Mouse (Mus musculus) midbrain, embryonic 12.5 days (tissue): ENCODE results near the gene Slc9a1. TPM values are rescaled to one million over a fixed set of nuclear protein-coding genes. Genes with fewer than 3 reads are reported as not detected.

Experiments used
- ATAC-seq: fragments of 200-750 bp; cut with Nextera tagmentation; 2 replicates; pipeline ENCODE4 v1.8.0; 2017; ENCODE audit warnings: low read depth, moderate TSS enrichment, moderate library complexity; ENCODE audit not compliant: low FRiP score
- H3K27ac ChIP-seq: fragments of 300-500 bp; sonication (generic); replicated peaks from 2 replicates; pipeline ENCODE4 v1.5.1; 2016; ENCODE audit warnings: mild to moderate bottlenecking
- H3K27me3 ChIP-seq: fragments of 300-500 bp; sonication (generic); 2 replicates; pipeline ENCODE4 v1.6.1; 2016; ENCODE audit warnings: mild to moderate bottlenecking
- H3K36me3 ChIP-seq: fragments of 300-500 bp; sonication (generic); 2 replicates; pipeline ENCODE4 v1.6.1; 2016
- H3K4me1 ChIP-seq: fragments of 300-500 bp; sonication (generic); 2 replicates; pipeline ENCODE4 v1.6.1; 2016
- H3K4me2 ChIP-seq: fragments of 300-500 bp; sonication (generic); replicated peaks from 2 replicates; pipeline ENCODE4 v1.6.1; 2016; ENCODE audit warnings: mild to moderate bottlenecking, moderate library complexity
- H3K4me3 ChIP-seq: fragments of 300-500 bp; sonication (generic); 2 replicates; pipeline ENCODE4 v1.5.1; 2016; ENCODE audit warnings: mild to moderate bottlenecking
- H3K9ac ChIP-seq: fragments of 300-500 bp; sonication (generic); replicated peaks from 2 replicates; pipeline ENCODE4 v1.6.1; 2016; ENCODE audit warnings: mild to moderate bottlenecking, moderate library complexity
- H3K9me3 ChIP-seq: fragments of 300-500 bp; sonication (generic); 2 replicates; pipeline ENCODE4 v1.6.1; 2016; ENCODE audit warnings: mild to moderate bottlenecking
- WGBS: fragments of 180-500 bp; shearing (Covaris S2); methylation state at CpG from one replicate; pipeline ENCODE4 v1.1.7; 2016; 5-methylcytosine and 5-hydroxymethylcytosine counted together
- polyA plus RNA-seq: library from polyadenylated mRNA; unstranded; fragments of >200 nt; fragmentation: Nextera tagmentation; extraction: Ambion mirVana; gene quantifications from 2 replicates; pipeline ENCODE4 v1.2.1, GENCODE M21; 2016

Gene Slc9a1
- polyA plus RNA-seq, 1 experiment from 2014 or later: 9.0 TPM

- H3K27ac ChIP-seq: no peak overlapping the region
- H3K4me2 ChIP-seq: no peak overlapping the region
- H3K36me3 ChIP-seq: no peaks in the 10 kb centered on the region
- ATAC-seq: no peak
- H3K4me3 ChIP-seq: no peak overlapping the region
- no peaks in the 10 kb centered on the region for H3K9me3 ChIP-seq
- no peaks in the 10 kb centered on the region for H3K4me1 ChIP-seq
- 71% methylated on average over 4 of the region's 4 CpGs for WGBS
- peaks cover 9% of the 10 kb centered on the region for H3K27me3 ChIP-seq
- H3K9ac ChIP-seq: no peak overlapping the region
These were observed 21.9 kb upstream of the Slc9a1 start for GRCm38 (mm10) chr4:133347624-133348023.

- WGBS: 86% methylated on average over 5 of the region's 5 CpGs
- ATAC-seq: no peak
These were observed 21.3 kb upstream of the Slc9a1 start for GRCm38 (mm10) chr4:133348051-133348775.

GRCm38 (mm10) chr4:133352797-133353196 lies 16.7 kb upstream of the Slc9a1 start:
- no peaks in the 10 kb centered on the region for H3K27me3 ChIP-seq
- no peaks in the 10 kb centered on the region for H3K9me3 ChIP-seq
- H3K4me1 ChIP-seq: no peaks in the 10 kb centered on the region
- no peak overlapping the region for H3K9ac ChIP-seq
- no peak overlapping the region for H3K27ac ChIP-seq
- H3K4me2 ChIP-seq: no peak overlapping the region
- 71% methylated on average over 10 of the region's 10 CpGs for WGBS
- H3K4me3 ChIP-seq: no peak overlapping the region
- no peak for ATAC-seq
- no peaks in the 10 kb centered on the region for H3K36me3 ChIP-seq

More at GRCm38 (mm10) chr4:133348051-133348775, 21.3 kb upstream of the Slc9a1 start:
- Histone ChIP-seq H3K4me2 (no peak overlapping the region), H3K9ac (no peak overlapping the region), H3K36me3 (no peaks in the 10 kb centered on the region), H3K4me3 (no peak overlapping the region), H3K27me3 (peaks cover 4% of the 10 kb centered on the region; the same call in 1 of the 2 replicates), H3K9me3 (no peaks in the 10 kb centered on the region), H3K27ac (no peak overlapping the region), H3K4me1 (no peaks in the 10 kb centered on the region)

- Histone ChIP-seq H3K9ac (no peak within 1 kb of the TSS), H3K36me3 (no peaks in the 10 kb centered on the region)
- 90% methylated on average over 23 of the region's 23 CpGs for WGBS
These were observed 15.8 kb upstream of the Slc9a1 start, which contains the start of gene Wdtc1 for GRCm38 (mm10) chr4:133353367-133354365. Gene Wdtc1 (minus strand): TSS chr4:133353481.

GRCm38 (mm10) chr4:133354641-133355040 lies 14.9 kb upstream of the Slc9a1 start:
- Histone ChIP-seq H3K9me3 (no peaks in the 10 kb centered on the region), H3K9ac (no peak overlapping the region), H3K27me3 (no peaks in the 10 kb centered on the region), H3K4me3 (no peak overlapping the region), H3K27ac (no peak overlapping the region), H3K4me1 (no peaks in the 10 kb centered on the region), H3K36me3 (no peaks in the 10 kb centered on the region), H3K4me2 (no peak overlapping the region)
- ATAC-seq: no peak
- 94% methylated on average over 6 of the region's 6 CpGs for WGBS

More at GRCm38 (mm10) chr4:133353367-133354365, 15.8 kb upstream of the Slc9a1 start, which contains the start of gene Wdtc1:
- ATAC-seq: no peak
- Histone ChIP-seq H3K9me3 (no peaks in the 10 kb centered on the region), H3K4me2 (no peak within 1 kb of the TSS), H3K4me1 (no peaks in the 10 kb centered on the region), H3K4me3 (no peak within 1 kb of the TSS), H3K27ac (no peak within 1 kb of the TSS), H3K27me3 (no peaks in the 10 kb centered on the region)

- peak overlapping the region; percentile 81; the same call in 1 of the 2 replicates for H3K27ac ChIP-seq
- H3K9me3 ChIP-seq: no peaks in the 10 kb centered on the region
- no peaks in the 10 kb centered on the region for H3K36me3 ChIP-seq
- ATAC-seq: no peak
- no peaks in the 10 kb centered on the region for H3K27me3 ChIP-seq
- peak overlapping the region; percentile 86 for H3K4me2 ChIP-seq
- peak overlapping the region; percentile 88 for H3K4me3 ChIP-seq
- H3K9ac ChIP-seq: peak overlapping the region; percentile 94
- H3K4me1 ChIP-seq: peaks cover 41% of the 10 kb centered on the region
- WGBS: 75% methylated on average over 22 of the region's 22 CpGs
These were observed 1.1 kb downstream of the Slc9a1 start for GRCm38 (mm10) chr4:133370298-133371274.

DNA sequence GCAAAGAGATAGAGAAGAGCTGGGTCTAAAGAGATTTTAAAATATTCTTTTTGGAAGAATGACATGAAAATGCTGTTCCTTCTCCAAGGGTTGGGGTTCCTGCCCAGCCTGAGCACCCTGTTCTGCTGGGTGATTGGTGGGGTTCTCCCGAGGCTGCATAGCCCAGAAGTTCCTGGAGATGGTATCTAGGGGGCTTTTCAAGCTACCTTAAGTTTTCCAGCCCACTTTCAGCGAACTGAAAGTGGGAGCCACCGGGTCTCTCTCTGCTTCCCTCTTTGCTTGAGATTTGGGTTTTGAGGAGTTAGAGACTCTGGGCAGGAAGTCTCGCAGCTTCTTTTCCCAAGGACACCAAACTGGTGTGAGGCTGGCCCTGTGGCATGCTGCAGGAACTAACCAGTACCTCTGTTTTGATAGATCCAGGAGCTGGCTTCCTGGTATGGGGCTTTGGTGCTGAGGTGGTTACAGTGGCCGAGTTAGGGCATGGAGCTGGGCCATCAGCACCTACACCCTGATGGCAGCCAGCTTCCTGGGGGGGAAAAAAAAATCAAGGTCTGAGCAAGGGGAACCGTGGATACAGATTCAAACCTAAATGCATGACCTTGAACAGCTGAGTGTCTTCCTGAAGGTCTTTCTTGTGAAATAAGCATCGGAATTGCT lies 2.2 kb downstream of the Slc9a1 start:
- H3K9ac ChIP-seq: peak overlapping the region; percentile 94; the same call in 1 of the 2 replicates
- no peaks in the 10 kb centered on the region for H3K27me3 ChIP-seq
- H3K4me1 ChIP-seq: peaks cover 48% of the 10 kb centered on the region
- ATAC-seq: no peak
- 83% methylated on average over 7 of the region's 7 CpGs for WGBS
- peak overlapping the region; percentile 86 for H3K4me2 ChIP-seq
- no peak overlapping the region for H3K27ac ChIP-seq
- H3K36me3 ChIP-seq: no peaks in the 10 kb centered on the region; the same call in 1 of the 2 replicates
- H3K9me3 ChIP-seq: no peaks in the 10 kb centered on the region
- H3K4me3 ChIP-seq: peak overlapping the region; percentile 88

DNA sequence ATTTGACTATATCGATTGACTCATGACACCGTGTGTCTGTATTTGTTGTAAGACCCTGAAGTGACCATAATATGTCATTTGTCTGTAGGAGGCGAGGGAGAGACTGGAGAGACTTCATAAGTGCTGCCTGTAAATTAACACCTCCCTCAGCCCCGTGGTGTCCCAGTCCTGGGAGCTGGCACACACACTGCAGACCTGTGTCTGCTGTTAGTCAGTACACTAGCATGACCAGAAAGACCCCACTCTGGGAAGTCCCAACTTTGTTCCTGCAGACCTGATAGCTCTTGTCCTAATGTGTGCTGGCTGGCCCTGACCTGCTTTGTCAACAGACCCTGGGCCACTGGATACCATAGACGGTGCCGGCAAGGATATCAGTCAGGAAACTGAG lies 2.8 kb downstream of the Slc9a1 start:
- no peak for ATAC-seq
- H3K4me1 ChIP-seq: peaks cover 48% of the 10 kb centered on the region
- no peaks in the 10 kb centered on the region for H3K9me3 ChIP-seq
- no peak overlapping the region for H3K27ac ChIP-seq
- no peaks in the 10 kb centered on the region; the same call in 1 of the 2 replicates for H3K36me3 ChIP-seq
- H3K9ac ChIP-seq: 0 out of 2 replicates have a peak overlapping the region, but pooled peaks have one; percentile 94
- 80% methylated on average over 6 of the region's 6 CpGs for WGBS
- H3K4me2 ChIP-seq: peak overlapping the region; percentile 86
- H3K4me3 ChIP-seq: peak overlapping the region; percentile 88; the same call in 1 of the 2 replicates
- no peaks in the 10 kb centered on the region for H3K27me3 ChIP-seq

GRCm38 (mm10) chr4:133374011-133374410 lies 4.5 kb downstream of the Slc9a1 start:
- Histone ChIP-seq H3K4me1 (peaks cover 64% of the 10 kb centered on the region), H3K9ac (no peak overlapping the region), H3K4me2 (no peak overlapping the region), H3K36me3 (no peaks in the 10 kb centered on the region; the same call in 1 of the 2 replicates), H3K27ac (no peak overlapping the region), H3K4me3 (no peak overlapping the region), H3K9me3 (no peaks in the 10 kb centered on the region), H3K27me3 (no peaks in the 10 kb centered on the region)
- WGBS: 81% methylated on average over 4 of the region's 4 CpGs
- ATAC-seq: no peak

GRCm38 (mm10) chr4:133375812-133376577 lies 6.5 kb downstream of the Slc9a1 start:
- Histone ChIP-seq H3K9ac (no peak overlapping the region), H3K4me3 (no peak overlapping the region), H3K4me1 (peaks cover 68% of the 10 kb centered on the region), H3K27ac (no peak overlapping the region), H3K9me3 (no peaks in the 10 kb centered on the region), H3K36me3 (no peaks in the 10 kb centered on the region; the same call in 1 of the 2 replicates), H3K4me2 (no peak overlapping the region), H3K27me3 (no peaks in the 10 kb centered on the region)
- no peak for ATAC-seq
- WGBS: 57% methylated on average over 10 of the region's 10 CpGs
